Mouse (Mus musculus) c-Kit-positive CD71-negative TER-119-negative erythroid progenitor cells, embryonic 14.5 days (primary cell): Measurements from ENCODE around the gene Lyg2.

Experiments
- DNase-seq: peaks from one replicate; pipeline ENCODE4 v3.0.0-alpha.2; 2013; ENCODE audit warnings: low read depth

Lyg2 gene

GRCm38 (mm10) chr1:37877736-37878460, 38.4 kb downstream of the Lyg2 start:
- DNase-seq, result no peak

- no peak for DNase-seq
Observed at GRCm38 (mm10) chr1:37873157-37873556, 43.1 kb downstream of the Lyg2 start.

- peak; percentile 77 for DNase-seq
Observed at GRCm38 (mm10) chr1:37872131-37873067, 43.9 kb downstream of the Lyg2 start.

GRCm38 (mm10) chr1:37871704-37872103, 44.6 kb downstream of the Lyg2 start, which contains the start of gene Lipt1:
Gene Lipt1 (plus strand): TSS chr1:37871738.
- no peak for DNase-seq

GRCm38 (mm10) chr1:37869362-37869761, 46.9 kb downstream of the Lyg2 start:
- no peak for DNase-seq

GRCm38 (mm10) chr1:37868640-37869039, 47.7 kb downstream of the Lyg2 start:
- DNase-seq, result no peak

GRCm38 (mm10) chr1:37867684-37868322, 48.5 kb downstream of the Lyg2 start:
- no peak for DNase-seq

- peak; percentile 60 for DNase-seq
Observed at GRCm38 (mm10) chr1:37867056-37867455, 49.2 kb downstream of the Lyg2 start.

GRCm38 (mm10) chr1:37866286-37866685, 50.0 kb downstream of the Lyg2 start, which contains the start of gene Tsga10:
Gene Tsga10 (minus strand): TSS chr1:37866429.
- no peak for DNase-seq

GRCm38 (mm10) chr1:37865401-37866215, 50.7 kb downstream of the Lyg2 start:
- peak; percentile 29 for DNase-seq

- peak; percentile 95 for DNase-seq
Observed at GRCm38 (mm10) chr1:37864511-37865400, 51.5 kb downstream of the Lyg2 start.
